Mouse (Mus musculus): ENCODE measurements around the gene Ppp4r4. TPM values are rescaled to one million over a fixed set of nuclear protein-coding genes. Genes with fewer than 3 reads are reported as not detected.
"Not testable (repeated sequence)": the region's sequence is repeated elsewhere in the genome, so short reads cannot be mapped to it uniquely, and the experiment has no call there.

Gene Ppp4r4
- 2.8 and 3.2 TPM in 2 replicates for polyA plus RNA-seq (2015; fragmentation: Nextera tagmentation; extraction: Ambion mirVana)

DNA sequence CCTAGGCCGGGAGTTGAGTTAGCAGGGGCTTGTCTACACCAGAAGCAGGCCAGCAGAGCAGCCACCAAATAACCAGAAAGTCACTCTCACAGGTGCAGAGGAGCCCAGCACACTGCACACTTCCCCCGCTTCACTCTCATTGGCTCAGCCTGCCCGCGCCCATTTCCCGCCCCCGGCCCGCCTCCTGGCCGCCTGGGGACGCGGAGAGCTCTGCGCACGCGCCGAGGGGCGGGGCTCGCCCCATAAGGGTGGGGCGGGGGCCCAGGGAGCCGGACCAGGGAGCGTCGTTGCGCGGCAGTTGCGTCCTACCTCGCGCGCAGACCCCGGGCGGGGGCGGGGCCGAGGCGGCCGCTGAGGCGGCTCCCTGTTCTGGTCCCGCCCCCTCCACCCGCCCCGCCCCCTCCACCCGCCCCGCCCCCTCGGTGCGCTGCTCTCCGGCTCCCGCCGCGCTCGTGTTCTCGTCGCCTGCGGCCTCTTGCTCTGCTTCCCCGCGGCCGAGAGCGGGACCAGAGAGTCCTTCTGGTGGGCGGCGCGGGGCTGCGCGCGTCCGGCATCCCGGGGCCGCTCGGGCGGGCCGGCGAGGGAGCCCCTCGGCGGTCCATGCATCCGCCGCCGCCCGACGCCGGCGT is at the start of gene Ppp4r4:
Gene Ppp4r4, plus strand, starts transcription at position 264 of the 629 bp plus-strand sequence.
- peak within 1 kb of the TSS; percentile 79 for H3K27ac ChIP-seq (replicated peaks)
- peak; percentile 98 for ATAC-seq (ENCODE audit: low FRiP score)
- peak within 1 kb of the TSS; percentile 84 for H3K4me3 ChIP-seq (replicated peaks)
- H3K9me3 ChIP-seq (replicated peaks): no peaks in the 10 kb centered on the region
- peak within 1 kb of the TSS; percentile 89 for H3K4me2 ChIP-seq
- H3K27me3 ChIP-seq (replicated peaks): no peaks in the 10 kb centered on the region
- peaks cover 13% of the 10 kb centered on the region for H3K4me1 ChIP-seq
- under 1% methylated on average over 63 of the region's 74 CpGs for WGBS
- H3K36me3 ChIP-seq: no peaks in the 10 kb centered on the region
- peak within 1 kb of the TSS; percentile 89 for H3K9ac ChIP-seq (replicated peaks)

DNA sequence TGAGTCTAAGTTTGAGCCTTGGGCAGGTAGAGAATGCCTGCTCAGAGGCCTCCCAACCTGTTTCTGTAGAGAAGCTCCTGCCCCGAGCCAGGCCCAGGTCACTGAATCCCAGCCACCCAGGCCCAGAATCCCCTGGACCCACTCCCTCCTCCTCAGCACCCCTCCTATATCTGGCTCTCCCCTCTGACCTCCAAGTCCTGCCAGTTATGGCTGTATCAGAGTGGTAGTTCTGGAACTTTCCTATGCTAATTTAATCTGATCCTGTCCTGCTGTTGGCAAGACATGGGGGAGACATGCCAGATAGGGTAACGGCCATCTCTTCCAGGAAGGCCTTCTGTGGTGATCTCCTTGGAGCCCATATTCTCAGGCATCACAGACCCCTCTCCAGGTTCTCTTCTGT is 49.3 kb upstream of the Ppp4r4 start:
- H3K27ac ChIP-seq (replicated peaks): no peak overlapping the region
- no peaks in the 10 kb centered on the region for H3K27me3 ChIP-seq (replicated peaks)
- H3K4me1 ChIP-seq: no peaks in the 10 kb centered on the region
- H3K36me3 ChIP-seq: no peaks in the 10 kb centered on the region
- H3K9me3 ChIP-seq (replicated peaks): no peaks in the 10 kb centered on the region
- H3K9ac ChIP-seq (replicated peaks): no peak overlapping the region
- no peak overlapping the region for H3K4me3 ChIP-seq (replicated peaks)
- no peak overlapping the region for H3K4me2 ChIP-seq
- no peak for ATAC-seq (ENCODE audit: low FRiP score)
- 90% methylated on average over 2 of the region's 2 CpGs for WGBS

GRCm38 (mm10) chr12:103484200-103484972 is 47.7 kb upstream of the Ppp4r4 start:
- not testable (repeated sequence) for H3K9me3 ChIP-seq (replicated peaks); H3K4me3 ChIP-seq (replicated peaks); H3K9ac ChIP-seq (replicated peaks); H3K4me1 ChIP-seq; H3K36me3 ChIP-seq; ATAC-seq (ENCODE audit: low FRiP score); H3K27me3 ChIP-seq (replicated peaks); H3K27ac ChIP-seq (replicated peaks); H3K4me2 ChIP-seq
- WGBS: 58% methylated on average over 9 of the region's 9 CpGs

- no peak overlapping the region for H3K9ac ChIP-seq (replicated peaks)
- WGBS: 93% methylated on average over 1 of the region's 1 CpGs
- no peaks in the 10 kb centered on the region for H3K9me3 ChIP-seq (replicated peaks)
- no peaks in the 10 kb centered on the region for H3K4me1 ChIP-seq
- no peak overlapping the region for H3K27ac ChIP-seq (replicated peaks)
- H3K4me3 ChIP-seq (replicated peaks): no peak overlapping the region
- no peak for ATAC-seq (ENCODE audit: low FRiP score)
- H3K36me3 ChIP-seq: no peaks in the 10 kb centered on the region
- H3K4me2 ChIP-seq: no peak overlapping the region
- no peaks in the 10 kb centered on the region for H3K27me3 ChIP-seq (replicated peaks)
Measured at GRCm38 (mm10) chr12:103486726-103487125, 45.4 kb upstream of the Ppp4r4 start.

GRCm38 (mm10) chr12:103487276-103487675 is 44.8 kb upstream of the Ppp4r4 start:
- H3K27ac ChIP-seq (replicated peaks): no peak overlapping the region
- no peaks in the 10 kb centered on the region for H3K4me1 ChIP-seq
- no peak for ATAC-seq (ENCODE audit: low FRiP score)
- no peaks in the 10 kb centered on the region for H3K36me3 ChIP-seq
- H3K4me2 ChIP-seq: no peak overlapping the region
- no peak overlapping the region for H3K9ac ChIP-seq (replicated peaks)
- 73% methylated on average over 4 of the region's 4 CpGs for WGBS
- no peaks in the 10 kb centered on the region for H3K27me3 ChIP-seq (replicated peaks)
- no peak overlapping the region for H3K4me3 ChIP-seq (replicated peaks)
- H3K9me3 ChIP-seq (replicated peaks): no peaks in the 10 kb centered on the region

DNA sequence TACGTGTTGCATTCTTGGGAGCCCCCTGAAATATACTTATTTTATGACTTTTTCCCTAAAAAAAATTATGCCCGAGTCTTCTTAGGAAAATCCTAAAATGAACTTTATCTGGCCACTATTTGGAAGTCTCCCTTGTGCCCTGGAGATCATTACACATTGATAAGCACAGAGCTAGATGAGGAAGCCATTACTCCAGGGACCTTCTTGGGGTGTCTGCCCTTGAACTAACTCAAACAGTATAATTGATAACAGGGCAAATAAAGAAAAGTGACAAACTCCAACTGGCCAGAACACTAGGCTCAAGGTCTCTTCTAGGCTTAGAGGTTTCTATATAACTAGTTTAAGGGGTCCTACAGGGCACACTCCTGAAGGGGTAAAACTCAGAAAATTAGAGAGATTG is 44.3 kb upstream of the Ppp4r4 start:
- Histone ChIP-seq H3K4me2 (no peak overlapping the region), H3K9ac (replicated peaks) (no peak overlapping the region), H3K36me3 (no peaks in the 10 kb centered on the region), H3K9me3 (replicated peaks) (no peaks in the 10 kb centered on the region), H3K4me1 (no peaks in the 10 kb centered on the region), H3K27ac (replicated peaks) (no peak overlapping the region), H3K27me3 (replicated peaks) (no peaks in the 10 kb centered on the region), H3K4me3 (replicated peaks) (no peak overlapping the region)
- 73% methylated on average over 2 of the region's 2 CpGs for WGBS
- ATAC-seq (ENCODE audit: low FRiP score): no peak

GRCm38 (mm10) chr12:103491091-103491730 is 40.9 kb upstream of the Ppp4r4 start:
- Histone ChIP-seq H3K27ac (replicated peaks) (no peak overlapping the region), H3K4me3 (replicated peaks) (no peak overlapping the region), H3K9ac (replicated peaks) (no peak overlapping the region), H3K27me3 (replicated peaks) (no peaks in the 10 kb centered on the region), H3K36me3 (no peaks in the 10 kb centered on the region), H3K4me2 (no peak overlapping the region), H3K4me1 (no peaks in the 10 kb centered on the region), H3K9me3 (replicated peaks) (no peaks in the 10 kb centered on the region)
- no peak for ATAC-seq (ENCODE audit: low FRiP score)
- 80% methylated on average over 3 of the region's 3 CpGs for WGBS

DNA sequence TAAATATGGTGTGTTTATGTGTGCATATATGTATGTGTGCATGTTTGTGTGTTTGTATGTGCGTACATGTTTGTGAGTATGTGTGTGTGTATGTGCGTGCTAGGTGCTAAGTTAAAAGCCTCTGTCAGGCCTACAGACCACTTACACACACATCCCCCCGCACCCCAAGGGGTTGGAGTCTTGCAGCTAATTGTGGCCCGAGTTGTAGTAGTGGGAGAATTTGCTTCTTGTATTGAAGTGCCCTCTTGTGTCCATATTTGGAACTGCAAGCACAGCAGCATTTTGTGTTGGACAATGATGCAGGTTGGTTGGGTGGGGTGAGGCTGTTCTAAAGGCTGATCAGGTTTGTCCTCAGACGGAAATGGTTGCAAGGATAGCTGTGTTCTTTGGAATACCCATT is 39.3 kb upstream of the Ppp4r4 start:
- no peaks in the 10 kb centered on the region for H3K9me3 ChIP-seq (replicated peaks)
- no peaks in the 10 kb centered on the region for H3K27me3 ChIP-seq (replicated peaks)
- ATAC-seq (ENCODE audit: low FRiP score): no peak
- no peaks in the 10 kb centered on the region for H3K4me1 ChIP-seq
- H3K4me2 ChIP-seq: no peak overlapping the region
- no peak overlapping the region for H3K9ac ChIP-seq (replicated peaks)
- 48% methylated on average over 5 of the region's 5 CpGs for WGBS
- no peak overlapping the region for H3K4me3 ChIP-seq (replicated peaks)
- H3K27ac ChIP-seq (replicated peaks): no peak overlapping the region
- no peaks in the 10 kb centered on the region for H3K36me3 ChIP-seq

GRCm38 (mm10) chr12:103494486-103494885 is 37.6 kb upstream of the Ppp4r4 start:
- WGBS: 27% methylated on average over 6 of the region's 6 CpGs
- Histone ChIP-seq H3K9me3 (replicated peaks) (no peaks in the 10 kb centered on the region), H3K36me3 (no peaks in the 10 kb centered on the region), H3K4me1 (no peaks in the 10 kb centered on the region), H3K4me3 (replicated peaks) (no peak overlapping the region), H3K27ac (replicated peaks) (no peak overlapping the region), H3K27me3 (replicated peaks) (no peaks in the 10 kb centered on the region), H3K9ac (replicated peaks) (no peak overlapping the region), H3K4me2 (no peak overlapping the region)
- no peak for ATAC-seq (ENCODE audit: low FRiP score)

DNA sequence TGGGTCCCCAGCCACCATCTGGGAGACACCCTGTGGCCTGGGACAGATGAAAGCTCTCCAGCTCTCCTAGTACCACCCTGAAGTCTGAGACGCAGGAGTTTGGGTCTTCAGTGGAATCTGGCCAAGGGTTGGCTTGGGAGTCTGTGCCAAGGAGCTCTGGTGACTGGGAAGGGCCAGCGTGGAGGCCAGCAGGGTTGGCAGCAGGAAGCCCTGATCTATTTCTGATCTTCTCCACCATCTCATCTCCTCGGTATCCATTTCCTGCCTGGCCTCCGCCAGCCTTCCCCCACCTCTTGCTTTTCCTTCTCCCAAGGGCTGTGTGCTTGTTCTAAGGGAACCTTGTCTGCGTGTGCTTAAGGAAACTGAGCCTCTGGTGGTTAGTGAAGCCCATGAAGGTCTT is 33.3 kb upstream of the Ppp4r4 start:
- Histone ChIP-seq H3K4me1 (no peaks in the 10 kb centered on the region), H3K36me3 (no peaks in the 10 kb centered on the region), H3K4me3 (replicated peaks) (no peak overlapping the region), H3K9me3 (replicated peaks) (no peaks in the 10 kb centered on the region), H3K27me3 (replicated peaks) (no peaks in the 10 kb centered on the region), H3K27ac (replicated peaks) (no peak overlapping the region), H3K9ac (replicated peaks) (no peak overlapping the region), H3K4me2 (no peak overlapping the region)
- no peak for ATAC-seq (ENCODE audit: low FRiP score)
- 79% methylated on average over 5 of the region's 5 CpGs for WGBS

GRCm38 (mm10) chr12:103499261-103499660 is 32.8 kb upstream of the Ppp4r4 start:
- WGBS: 74% methylated on average over 2 of the region's 2 CpGs
- H3K4me3 ChIP-seq (replicated peaks): no peak overlapping the region
- H3K36me3 ChIP-seq: no peaks in the 10 kb centered on the region
- H3K9ac ChIP-seq (replicated peaks): no peak overlapping the region
- no peak for ATAC-seq (ENCODE audit: low FRiP score)
- H3K4me1 ChIP-seq: no peaks in the 10 kb centered on the region
- no peaks in the 10 kb centered on the region for H3K9me3 ChIP-seq (replicated peaks)
- no peak overlapping the region for H3K27ac ChIP-seq (replicated peaks)
- no peaks in the 10 kb centered on the region for H3K27me3 ChIP-seq (replicated peaks)
- no peak overlapping the region for H3K4me2 ChIP-seq

GRCm38 (mm10) chr12:103503300-103503699 is 28.8 kb upstream of the Ppp4r4 start:
- no peak overlapping the region for H3K27ac ChIP-seq (replicated peaks)

More at GRCm38 (mm10) chr12:103503300-103503699, 28.8 kb upstream of the Ppp4r4 start:
- H3K4me3 ChIP-seq (replicated peaks): no peak overlapping the region
- H3K27me3 ChIP-seq (replicated peaks): no peaks in the 10 kb centered on the region
- no peaks in the 10 kb centered on the region for H3K9me3 ChIP-seq (replicated peaks)
- H3K36me3 ChIP-seq: no peaks in the 10 kb centered on the region
- no peak for ATAC-seq (ENCODE audit: low FRiP score)
- WGBS: 76% methylated on average over 3 of the region's 3 CpGs
- H3K4me1 ChIP-seq: no peaks in the 10 kb centered on the region
- no peak overlapping the region for H3K9ac ChIP-seq (replicated peaks)
- H3K4me2 ChIP-seq: no peak overlapping the region
